Mouse (Mus musculus) liver, embryonic 14.5 days (tissue): ENCODE results near the gene Unc13c. TPM values are rescaled to one million over a fixed set of nuclear protein-coding genes. Genes with fewer than 3 reads are reported as not detected.

Experiments
- ATAC-seq: fragments of 200-750 bp; cut with Nextera tagmentation; 2 replicates; pipeline ENCODE4 v1.8.0; 2017; ENCODE audit warnings: moderate number of reproducible peaks, mild to moderate bottlenecking, moderate library complexity; ENCODE audit not compliant: insufficient read depth
- DNase-seq, 3 experiments: peaks; one replicate each; pipeline ENCODE4 v3.0.0-alpha.2; 2012 to 2013; ENCODE audit warnings: low read depth in 3 of 3, low spot score in 3 of 3
- H3K27ac ChIP-seq: fragments of 300-500 bp; sonication (generic); 2 replicates; pipeline ENCODE4 v1.5.1; 2014; ENCODE audit warnings: moderate library complexity, mild to moderate bottlenecking, control low read depth, inconsistent platforms
- H3K27me3 ChIP-seq: fragments of 300-500 bp; sonication (generic); 2 replicates; pipeline ENCODE4 v1.6.1; 2014; ENCODE audit warnings: mild to moderate bottlenecking, low read length, moderate library complexity; ENCODE audit not compliant: control insufficient read depth, insufficient read depth
- H3K36me3 ChIP-seq: fragments of 300-500 bp; sonication (generic); replicated peaks from 2 replicates; pipeline ENCODE4 v1.6.1; 2014; ENCODE audit warnings: low read depth; ENCODE audit not compliant: control insufficient read depth, insufficient read depth
- H3K4me1 ChIP-seq, 2 experiments: fragments of 200-500 bp in 1 of 2; fragments of 300-500 bp in 1 of 2; sonication (generic) in 1 of 2; replicated peaks; 2 replicates each; pipeline ENCODE4 v1.6.1; 2012 to 2014; ENCODE audit warnings: antibody characterized with exemption in 1 of 2, inconsistent platforms in 1 of 2, low read length in 1 of 2; ENCODE audit not compliant: control insufficient read depth in 2 of 2, insufficient read depth in 2 of 2
- H3K4me2 ChIP-seq: fragments of 300-500 bp; sonication (generic); 2 replicates; pipeline ENCODE4 v1.6.1; 2014; ENCODE audit warnings: low read depth, mild to moderate bottlenecking, control low read depth, moderate library complexity
- H3K4me3 ChIP-seq, 2 experiments: fragments of 200-500 bp in 1 of 2; fragments of 300-500 bp in 1 of 2; sonication (generic) in 1 of 2; 2 replicates each; pipeline ENCODE4 v1.5.1; 2012 to 2014; ENCODE audit warnings: low read depth in 2 of 2, low read length in 2 of 2, mild to moderate bottlenecking in 2 of 2, control low read depth in 1 of 2, inconsistent platforms in 1 of 2, moderate library complexity in 1 of 2; ENCODE audit not compliant: insufficient read depth in 1 of 2
- H3K9ac ChIP-seq: fragments of 300-500 bp; sonication (generic); replicated peaks from 2 replicates; pipeline ENCODE4 v1.6.1; 2014; ENCODE audit warnings: mild to moderate bottlenecking, control low read depth, moderate library complexity
- H3K9me3 ChIP-seq: fragments of 300-500 bp; sonication (generic); 2 replicates; pipeline ENCODE4 v1.6.1; 2016; ENCODE audit warnings: low read length, mixed read lengths; ENCODE audit not compliant: control insufficient read depth
- CTCF ChIP-seq: IDR thresholded peaks from 2 replicates; pipeline ENCODE4 v1.5.1; 2016; ENCODE audit warnings: antibody characterized with exemption, low read depth, control low read depth
- EP300 ChIP-seq: IDR thresholded peaks from 2 replicates; pipeline ENCODE4 v1.6.1; 2016; ENCODE audit warnings: antibody characterized with exemption, low read depth
- WGBS: fragments of 180-500 bp; shearing (Covaris S2); extraction: QIAGEN DNeasy Blood & Tissue Kit; methylation state at CpG from one replicate; pipeline ENCODE4 v1.1.7; 2014; ENCODE audit not compliant: insufficient replicate concordance; 5-methylcytosine and 5-hydroxymethylcytosine counted together
- polyA plus RNA-seq, 2 experiments: library from polyadenylated mRNA; depleted of rRNA in 1 of 2; stranded (reverse) in 1 of 2; unstranded in 1 of 2; fragments of >200 nt; fragmentation: Nextera tagmentation in 1 of 2; extraction: Ambion mirVana in 1 of 2; gene quantifications; 2 replicates each; pipeline versions ENCODE4 v1.2.1 to v1.2.3; 2012 to 2014

Unc13c gene
- polyA plus RNA-seq, 2 experiments = 0.01 to 0.03 TPM

DNA sequence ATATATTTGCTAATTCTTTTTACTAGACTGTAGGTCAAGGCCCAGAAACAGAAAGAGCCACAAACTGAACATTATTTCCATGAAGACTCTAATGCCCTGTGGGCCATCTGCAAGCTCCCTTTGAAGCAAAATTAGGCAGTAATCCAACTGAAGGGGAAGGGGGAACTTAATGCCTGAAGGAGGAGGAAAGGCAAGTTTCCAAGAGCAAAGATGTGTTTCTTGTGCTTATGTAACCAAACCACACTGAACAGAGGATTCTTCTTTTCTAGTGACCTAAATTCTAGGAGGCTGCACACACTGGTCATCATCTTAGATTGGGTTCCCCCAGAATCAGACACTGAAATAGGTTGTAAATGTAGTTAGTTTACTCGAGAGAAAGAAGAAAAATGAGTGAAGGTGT is 85.6 kb downstream of the Unc13c start:
- Histone ChIP-seq H3K36me3 (no peaks in the 10 kb centered on the region), H3K27ac (no peak overlapping the region), H3K9ac (no peak overlapping the region), H3K27me3 (no peaks in the 10 kb centered on the region), H3K4me3 (no peak overlapping the region), H3K4me2 (no peak overlapping the region), H3K9me3 (no peaks in the 10 kb centered on the region), H3K4me1 (no peaks in the 10 kb centered on the region)
- DNase-seq (no peak), ATAC-seq (no peak)
- TF ChIP-seq CTCF = no peak
- TF ChIP-seq EP300 = no peak
- WGBS = 41% methylated on average over 1 of the region's 1 CpGs

DNA sequence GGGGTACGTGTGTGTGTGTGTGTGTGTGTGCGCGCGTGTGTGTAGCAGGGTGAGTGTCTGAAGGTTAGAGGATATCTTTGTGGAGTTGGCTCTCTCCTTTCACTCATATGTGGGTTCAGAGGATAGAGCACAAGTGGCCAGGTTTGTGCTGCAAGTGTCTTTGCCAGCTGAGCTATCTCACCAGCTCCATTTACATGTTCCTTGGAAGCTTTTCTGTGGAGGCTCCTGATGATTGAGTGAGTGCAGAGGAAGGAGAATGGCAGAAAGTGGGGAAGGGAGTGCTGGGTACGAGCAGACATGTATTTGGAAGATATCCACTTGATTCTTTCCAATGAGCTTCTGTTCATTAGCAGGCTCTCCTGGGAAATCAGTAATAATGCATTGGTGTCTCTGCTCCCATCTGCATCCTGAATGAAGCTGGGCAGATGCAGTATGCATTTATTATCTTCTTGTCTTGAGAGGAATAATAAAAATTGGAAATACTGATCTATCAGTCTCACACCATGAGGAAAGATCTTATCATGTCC is 86.3 kb downstream of the Unc13c start:
- no peaks in the 10 kb centered on the region for H3K27me3 ChIP-seq
- WGBS = 64% methylated on average over 5 of the region's 5 CpGs
- H3K36me3 ChIP-seq = no peaks in the 10 kb centered on the region

DNA sequence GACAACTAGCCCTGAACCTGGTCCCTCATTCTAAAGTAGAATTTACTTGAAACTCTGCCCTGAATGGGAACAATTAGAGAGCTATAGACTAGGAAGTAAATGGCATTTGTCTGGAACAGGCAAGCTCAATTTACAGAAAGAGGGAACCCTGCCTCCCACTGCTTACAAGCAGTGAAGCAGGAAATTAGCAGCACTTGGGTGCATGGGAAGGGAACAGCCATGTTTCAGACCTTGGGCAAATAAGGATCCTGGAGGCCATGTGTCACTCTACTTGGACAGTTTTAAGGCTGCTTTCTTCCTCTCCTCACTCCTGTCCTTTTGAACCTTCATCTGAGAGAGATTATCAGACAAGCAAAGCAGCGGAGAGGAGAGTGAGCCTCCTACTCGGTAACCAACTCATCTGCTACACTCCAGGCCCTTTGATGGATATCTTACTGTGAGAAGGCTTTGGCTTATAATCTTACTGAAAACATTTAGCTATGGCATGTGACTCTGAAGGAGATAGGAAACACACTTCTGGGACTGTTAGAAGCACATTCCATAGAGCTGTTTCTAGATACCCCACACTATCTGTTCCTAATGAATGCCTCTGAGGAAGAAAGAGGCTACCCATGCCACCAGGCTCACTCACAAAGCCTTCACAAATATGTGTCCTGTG is 101.2 kb downstream of the Unc13c start:
- ATAC-seq (no peak), DNase-seq (no peak)
- Histone ChIP-seq H3K36me3 (no peaks in the 10 kb centered on the region), H3K9ac (no peak overlapping the region), H3K4me2 (no peak overlapping the region), H3K4me3 (no peak overlapping the region), H3K27me3 (no peaks in the 10 kb centered on the region), H3K27ac (no peak overlapping the region), H3K9me3 (no peaks in the 10 kb centered on the region), H3K4me1 (no peaks in the 10 kb centered on the region)
- no peak for TF ChIP-seq EP300
- TF ChIP-seq CTCF = no peak
- 54% methylated on average over 2 of the region's 2 CpGs for WGBS

More for the DNA sequence above, 86.3 kb downstream of the Unc13c start:
- TF ChIP-seq CTCF = no peak
- no peak for TF ChIP-seq EP300
- ATAC-seq (no peak), DNase-seq (no peak)
- H3K4me3 ChIP-seq = no peak overlapping the region
- H3K9me3 ChIP-seq = no peaks in the 10 kb centered on the region
- no peak overlapping the region for H3K4me2 ChIP-seq
- no peak overlapping the region for H3K9ac ChIP-seq
- H3K27ac ChIP-seq = no peak overlapping the region
- no peaks in the 10 kb centered on the region for H3K4me1 ChIP-seq

GRCm38 (mm10) chr9:73866666-73867065 is 102.1 kb downstream of the Unc13c start:
- 65% methylated on average over 2 of the region's 2 CpGs for WGBS
- no peak overlapping the region for H3K4me3 ChIP-seq

DNA sequence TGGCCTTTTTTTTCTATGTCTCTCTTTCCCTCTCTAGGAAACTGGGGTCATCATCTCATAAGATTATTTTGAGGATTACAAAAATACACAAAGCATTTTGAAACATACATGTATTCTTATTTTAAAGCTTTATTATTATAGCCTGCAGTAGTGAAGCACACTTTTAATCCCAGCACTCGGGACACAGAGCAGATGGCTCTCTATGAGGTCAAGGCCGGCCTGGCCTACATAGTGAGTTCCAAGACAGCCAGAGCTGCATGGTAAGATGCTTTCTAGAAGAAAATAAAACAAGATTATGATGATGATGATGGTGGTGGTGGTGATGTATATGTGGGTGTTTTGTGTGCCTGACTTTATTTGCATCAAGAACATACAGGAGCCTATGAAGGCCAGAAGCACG is 109.3 kb downstream of the Unc13c start:
- H3K36me3 ChIP-seq = no peaks in the 10 kb centered on the region
- H3K27me3 ChIP-seq = no peaks in the 10 kb centered on the region
- 63% methylated on average over 3 of the region's 3 CpGs for WGBS
- no peak overlapping the region for H3K9ac ChIP-seq
- no peak overlapping the region for H3K4me2 ChIP-seq
- H3K4me1 ChIP-seq = no peaks in the 10 kb centered on the region
- DNase-seq (no peak), ATAC-seq (no peak)
- no peak overlapping the region for H3K4me3 ChIP-seq
- H3K27ac ChIP-seq = no peak overlapping the region
- TF ChIP-seq EP300 = no peak
- H3K9me3 ChIP-seq = no peaks in the 10 kb centered on the region

More at GRCm38 (mm10) chr9:73866666-73867065, 102.1 kb downstream of the Unc13c start:
- no peak overlapping the region for H3K9ac ChIP-seq
- H3K27ac ChIP-seq = no peak overlapping the region
- no peaks in the 10 kb centered on the region for H3K27me3 ChIP-seq
- no peak for TF ChIP-seq CTCF
- no peak for TF ChIP-seq EP300
- H3K4me1 ChIP-seq = no peaks in the 10 kb centered on the region
- no peak overlapping the region for H3K4me2 ChIP-seq
- no peaks in the 10 kb centered on the region for H3K9me3 ChIP-seq
- H3K36me3 ChIP-seq = no peaks in the 10 kb centered on the region
- ATAC-seq (no peak), DNase-seq (no peak)
